Mouse (Mus musculus): ENCODE results near the gene Ube2d1.
A peak's percentile ranks its signal among the peaks of the same experiment; 100 is the strongest.

- TF ChIP-seq POLR2A (IDR thresholded peaks at IDR 0.05; ENCODE audit: extremely low read depth, insufficient read depth, low read length) (peak; percentile 62), CTCF (IDR thresholded peaks at IDR 0.05; ENCODE audit: extremely low read depth, insufficient read depth, low read length) (no peak)
Measured at GRCm38 (mm10) chr10:71285126-71285580, at the start of gene Ube2d1.
